Mouse (Mus musculus): ENCODE measurements around the gene Rpl38.

Gene Rpl38

GRCm38 (mm10) chr11:114679582-114679981 lies 11.3 kb downstream of the Rpl38 start:
- DNase-seq (ENCODE audit: low spot score in 2 of 2), result no peak

- DNase-seq (ENCODE audit: low spot score in 2 of 2), result no peak
Observed at GRCm38 (mm10) chr11:114680291-114680690, 12.0 kb downstream of the Rpl38 start.

- DNase-seq (ENCODE audit: low spot score in 2 of 2), result no peak
Observed at GRCm38 (mm10) chr11:114681054-114681453, 12.7 kb downstream of the Rpl38 start.

GRCm38 (mm10) chr11:114682321-114682900 lies 14.1 kb downstream of the Rpl38 start:
- no peak for DNase-seq (ENCODE audit: low spot score in 2 of 2)

GRCm38 (mm10) chr11:114683029-114683721 lies 14.9 kb downstream of the Rpl38 start:
- no peak for DNase-seq (ENCODE audit: low spot score in 2 of 2)

- DNase-seq (ENCODE audit: low spot score in 2 of 2), result no peak
Observed at GRCm38 (mm10) chr11:114683722-114684621, 15.6 kb downstream of the Rpl38 start.

- DNase-seq (ENCODE audit: low spot score in 2 of 2), result no peak
Observed at GRCm38 (mm10) chr11:114684627-114685373, 16.5 kb downstream of the Rpl38 start.

GRCm38 (mm10) chr11:114685526-114686040 lies 17.3 kb downstream of the Rpl38 start:
- no peak for DNase-seq (ENCODE audit: low spot score in 2 of 2)

GRCm38 (mm10) chr11:114686221-114686959 lies 18.1 kb downstream of the Rpl38 start:
- DNase-seq (ENCODE audit: low spot score in 2 of 2), result no peak

GRCm38 (mm10) chr11:114687574-114688188 lies 19.4 kb downstream of the Rpl38 start:
- no peak for DNase-seq (ENCODE audit: low spot score in 2 of 2)

GRCm38 (mm10) chr11:114688729-114689128 lies 20.4 kb downstream of the Rpl38 start:
- DNase-seq (ENCODE audit: low spot score in 2 of 2), result no peak

- DNase-seq (ENCODE audit: low spot score in 2 of 2), result no peak
Observed at GRCm38 (mm10) chr11:114690192-114690591, 21.9 kb downstream of the Rpl38 start.

GRCm38 (mm10) chr11:114691454-114692182 lies 23.3 kb downstream of the Rpl38 start:
- no peak for DNase-seq (ENCODE audit: low spot score in 2 of 2)

GRCm38 (mm10) chr11:114692601-114693000 lies 24.3 kb downstream of the Rpl38 start:
- DNase-seq (ENCODE audit: low spot score in 2 of 2), result no peak

- no peak for DNase-seq (ENCODE audit: low spot score in 2 of 2)
Observed at GRCm38 (mm10) chr11:114693456-114693855, 25.1 kb downstream of the Rpl38 start.

GRCm38 (mm10) chr11:114694451-114694850 lies 26.1 kb downstream of the Rpl38 start:
- no peak for DNase-seq (ENCODE audit: low spot score in 2 of 2)

- no peak for DNase-seq (ENCODE audit: low spot score in 2 of 2)
Observed at GRCm38 (mm10) chr11:114698496-114698895, 30.2 kb downstream of the Rpl38 start.

- peak in 1 of 2 experiments; percentile 34 for DNase-seq (ENCODE audit: low spot score in 2 of 2)
Observed at GRCm38 (mm10) chr11:114699511-114699910, 31.2 kb downstream of the Rpl38 start.

GRCm38 (mm10) chr11:114702311-114702995 lies 34.1 kb downstream of the Rpl38 start:
- no peak for DNase-seq (ENCODE audit: low spot score in 2 of 2)
